Mouse (Mus musculus) forebrain, postnatal 0 days (tissue): ENCODE data around the gene Sept8. TPM values are rescaled to one million over a fixed set of nuclear protein-coding genes. Genes with fewer than 3 reads are reported as not detected.
A peak's percentile ranks its signal among the peaks of the same experiment; 100 is the strongest.

ENCODE experiments used
- ATAC-seq: fragments of 200-750 bp; cut with Nextera tagmentation; 2 replicates; pipeline ENCODE4 v1.8.0; 2017; ENCODE audit warnings: mild to moderate bottlenecking, moderate library complexity
- DNase-seq: peaks from one replicate; pipeline ENCODE4 v3.0.0-alpha.2; 2015
- H3K27ac ChIP-seq: fragments of 300-500 bp; sonication (generic); 2 replicates; pipeline ENCODE4 v1.5.1; 2014; ENCODE audit warnings: low read depth, mild to moderate bottlenecking, antibody characterized with exemption, low read length, moderate library complexity, mixed read lengths
- H3K27me3 ChIP-seq: fragments of 300-500 bp; sonication (generic); 2 replicates; pipeline ENCODE4 v1.6.1; 2014; ENCODE audit warnings: mild to moderate bottlenecking, low read length, mixed read lengths; ENCODE audit not compliant: insufficient read depth
- H3K36me3 ChIP-seq: fragments of 300-500 bp; sonication (generic); 2 replicates; pipeline ENCODE4 v1.6.1; 2014; ENCODE audit warnings: mild to moderate bottlenecking, moderate library complexity; ENCODE audit not compliant: insufficient read depth
- H3K4me1 ChIP-seq: fragments of 300-500 bp; sonication (generic); 2 replicates; pipeline ENCODE4 v1.6.1; 2014; ENCODE audit warnings: antibody characterized with exemption; ENCODE audit not compliant: insufficient read depth
- H3K4me2 ChIP-seq: fragments of 300-500 bp; sonication (generic); 2 replicates; pipeline ENCODE4 v1.6.1; 2014; ENCODE audit warnings: low read depth, mild to moderate bottlenecking, moderate library complexity
- H3K4me3 ChIP-seq: fragments of 300-500 bp; sonication (generic); 2 replicates; pipeline ENCODE4 v1.5.1; 2014; ENCODE audit warnings: low read depth, low read length, mixed read lengths
- H3K9ac ChIP-seq: fragments of 300-500 bp; sonication (generic); 2 replicates; pipeline ENCODE4 v1.6.1; 2014; ENCODE audit warnings: mild to moderate bottlenecking
- H3K9me3 ChIP-seq: fragments of 300-500 bp; sonication (generic); 2 replicates; pipeline ENCODE4 v1.6.1; 2016; ENCODE audit warnings: low read length
- CTCF ChIP-seq: sonication (generic); IDR thresholded peaks from 2 replicates; pipeline ENCODE4 v1.5.1; 2016; ENCODE audit warnings: antibody characterized with exemption, control low read depth, low read depth
- WGBS: fragments of 180-500 bp; shearing (Covaris S2); extraction: QIAGEN DNeasy Blood & Tissue Kit; methylation state at CpG from one replicate; pipeline ENCODE4 v1.1.7; 2014; 5-methylcytosine and 5-hydroxymethylcytosine counted together
- polyA plus RNA-seq: library from polyadenylated mRNA; unstranded; fragments of >200 nt; fragmentation: Nextera tagmentation; extraction: Ambion mirVana; gene quantifications from 2 replicates; pipeline ENCODE4 v1.2.1, GENCODE M21; 2015
- total RNA-seq: library from RNA; depleted of rRNA; stranded (reverse); fragments of >200 nt; gene quantifications from 2 replicates; pipeline ENCODE4 v1.2.3, GENCODE M21; 2014; rRNA removed

Sept8 gene
- total and polyA plus RNA-seq, 2 experiments from 2014 or later = 18.2 to 40.9 TPM

DNA sequence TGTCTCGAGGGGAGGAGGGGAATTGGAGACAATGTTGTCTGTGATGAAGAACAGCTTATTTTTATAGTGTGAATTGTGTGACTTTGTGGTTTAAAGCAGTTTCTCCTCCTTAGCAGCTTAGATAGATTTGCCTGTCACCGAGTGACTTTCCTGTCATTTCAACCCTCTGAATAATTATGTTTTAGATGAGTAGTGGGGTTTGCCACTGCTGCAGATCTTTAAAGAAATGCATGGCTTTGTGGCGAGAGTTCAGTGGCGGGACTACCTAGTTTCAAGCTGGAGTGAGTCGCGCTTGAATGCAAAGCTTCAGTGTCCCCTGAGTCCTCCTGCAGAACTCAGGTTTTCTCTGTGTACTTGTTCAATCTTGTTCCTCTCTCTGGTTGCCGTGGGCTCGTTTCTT is 69.2 kb downstream of the Sept8 start:
- H3K4me2 ChIP-seq = no peak overlapping the region
- 84% methylated on average over 8 of the region's 8 CpGs for WGBS
- no peak overlapping the region for H3K9ac ChIP-seq
- DNase-seq (no peak), ATAC-seq (no peak)
- no peaks in the 10 kb centered on the region for H3K4me1 ChIP-seq
- H3K36me3 ChIP-seq = peaks cover 77% of the 10 kb centered on the region
- no peak overlapping the region for H3K27ac ChIP-seq
- no peaks in the 10 kb centered on the region for H3K9me3 ChIP-seq
- no peaks in the 10 kb centered on the region for H3K27me3 ChIP-seq
- no peak overlapping the region for H3K4me3 ChIP-seq
- no peak for TF ChIP-seq CTCF

DNA sequence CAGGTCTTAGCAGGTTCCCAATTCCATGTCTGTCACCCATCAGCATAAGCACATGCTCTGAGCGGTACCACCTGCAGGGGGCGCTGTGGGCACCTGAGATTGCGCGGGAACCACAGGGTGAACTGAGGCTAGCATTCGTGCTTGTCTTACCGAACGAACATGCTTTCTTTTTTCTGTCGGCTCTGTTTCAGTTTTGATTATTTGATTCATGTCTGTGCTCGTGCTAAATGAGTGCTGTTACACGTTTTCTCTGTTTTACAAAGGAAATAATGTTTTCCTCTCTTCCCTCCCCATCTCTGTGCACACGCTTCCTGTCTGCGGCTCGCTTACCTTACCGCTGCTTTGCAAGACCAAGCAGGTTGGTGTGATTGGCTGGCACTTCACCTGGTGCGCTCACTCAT is 71.3 kb downstream of the Sept8 start:
- Histone ChIP-seq H3K4me3 (no peak overlapping the region), H3K4me2 (no peak overlapping the region), H3K4me1 (no peaks in the 10 kb centered on the region), H3K36me3 (peaks cover 80% of the 10 kb centered on the region), H3K9me3 (no peaks in the 10 kb centered on the region), H3K27ac (no peak overlapping the region), H3K27me3 (no peaks in the 10 kb centered on the region), H3K9ac (no peak overlapping the region)
- 48% methylated on average over 15 of the region's 15 CpGs for WGBS
- TF ChIP-seq CTCF = peak; percentile 73
- ATAC-seq (no peak), DNase-seq (peak; percentile 47)

DNA sequence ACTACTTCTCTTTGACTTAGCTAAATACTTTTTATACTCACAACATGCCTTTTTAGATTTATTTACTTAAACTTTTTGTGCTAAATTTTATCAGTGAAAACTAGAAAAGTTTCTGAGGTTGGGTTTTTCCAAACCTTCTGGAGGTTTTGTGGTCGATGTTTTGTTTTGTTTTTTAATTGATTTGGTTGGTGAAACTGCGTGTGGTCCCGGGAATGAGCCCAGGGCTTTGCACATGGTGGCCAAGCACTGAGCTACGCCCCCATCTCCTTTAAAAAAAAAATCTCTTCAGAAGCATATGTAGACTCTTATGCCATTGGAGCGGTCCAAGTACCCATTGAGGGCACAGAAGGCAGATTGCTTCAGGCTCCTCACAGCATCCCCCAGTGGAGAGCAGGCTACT is 72.1 kb downstream of the Sept8 start:
- Histone ChIP-seq H3K9ac (no peak overlapping the region), H3K9me3 (no peaks in the 10 kb centered on the region), H3K4me1 (no peaks in the 10 kb centered on the region), H3K4me2 (no peak overlapping the region), H3K36me3 (peaks cover 83% of the 10 kb centered on the region), H3K27ac (no peak overlapping the region), H3K4me3 (no peak overlapping the region), H3K27me3 (no peaks in the 10 kb centered on the region)
- no peak for TF ChIP-seq CTCF
- DNase-seq (no peak), ATAC-seq (no peak)
- 96% methylated on average over 5 of the region's 5 CpGs for WGBS

Other genes with a start within 250 kb of the Sept8 start
- 112 and 138 TPM in 2 replicates for gene Hspa4, start 218.8 kb upstream of the Sept8 start, total RNA-seq
- gene Hspa4, start 218.8 kb upstream of the Sept8 start, polyA plus RNA-seq = 42.1 and 46.9 TPM in 2 replicates
- gene Zcchc10, start 194.6 kb upstream of the Sept8 start, total RNA-seq = 0.86 and 2.8 TPM in 2 replicates
- 16.0 and 17.1 TPM in 2 replicates for gene Zcchc10, start 194.6 kb upstream of the Sept8 start, polyA plus RNA-seq
- gene Aff4, start 168.4 kb upstream of the Sept8 start, total RNA-seq = 110 and 147 TPM in 2 replicates
- gene Aff4, start 168.4 kb upstream of the Sept8 start, polyA plus RNA-seq = 67.0 and 98.5 TPM in 2 replicates
- gene Leap2, start 96.1 kb upstream of the Sept8 start, total RNA-seq = not detected in 2 replicates
- not detected in 2 replicates for gene Leap2, start 96.1 kb upstream of the Sept8 start, polyA plus RNA-seq
- gene Uqcrq, start 88.4 kb upstream of the Sept8 start, total RNA-seq = 20.6 and 30.5 TPM in 2 replicates
- 822 and 1,049 TPM in 2 replicates for gene Uqcrq, start 88.4 kb upstream of the Sept8 start, polyA plus RNA-seq
- 0.67 and 2.3 TPM in 2 replicates for gene Gdf9, start 88.2 kb upstream of the Sept8 start, total RNA-seq
- gene Gdf9, start 88.2 kb upstream of the Sept8 start, polyA plus RNA-seq = 2.0 and 3.0 TPM in 2 replicates
- not detected in 2 replicates for gene Gm10447, start 62.1 kb upstream of the Sept8 start, total RNA-seq
- not detected in 2 replicates for gene Gm10447, start 62.1 kb upstream of the Sept8 start, polyA plus RNA-seq
- 3.0 and 4.9 TPM in 2 replicates for gene Shroom1, start 62.1 kb upstream of the Sept8 start, total RNA-seq
- 2.0 TPM in 2 replicates for gene Shroom1, start 62.1 kb upstream of the Sept8 start, polyA plus RNA-seq
- gene Gm9837, start 48.8 kb upstream of the Sept8 start, total RNA-seq = 1.7 TPM in 1 of 2 replicates, not detected in the other
- gene Gm9837, start 48.8 kb upstream of the Sept8 start, polyA plus RNA-seq = not detected in 2 replicates
- not detected in 2 replicates for gene Gm9945, start 39.1 kb upstream of the Sept8 start, total RNA-seq
- gene Gm9945, start 39.1 kb upstream of the Sept8 start, polyA plus RNA-seq = 0.15 and 0.28 TPM in 2 replicates
- gene Sowaha, start 39.0 kb upstream of the Sept8 start, total RNA-seq = 13.2 and 13.5 TPM in 2 replicates
- 5.0 and 7.9 TPM in 2 replicates for gene Sowaha, start 39.0 kb upstream of the Sept8 start, polyA plus RNA-seq
- gene Kif3a, start 48.1 kb downstream of the Sept8 start, total RNA-seq = 103 and 118 TPM in 2 replicates
- gene Kif3a, start 48.1 kb downstream of the Sept8 start, polyA plus RNA-seq = 241 and 330 TPM in 2 replicates
- not detected in 2 replicates for gene Il4, start 99.4 kb downstream of the Sept8 start, total RNA-seq
- 2.5 and 3.4 TPM in 2 replicates for gene Il4, start 99.4 kb downstream of the Sept8 start, polyA plus RNA-seq
- gene Il13, start 115.4 kb downstream of the Sept8 start, total RNA-seq = not detected in 2 replicates
- gene Il13, start 115.4 kb downstream of the Sept8 start, polyA plus RNA-seq = not detected in 2 replicates
- 7.1 and 9.2 TPM in 2 replicates for gene Rad50, start 188.1 kb downstream of the Sept8 start, total RNA-seq
- 8.6 and 11.8 TPM in 2 replicates for gene Rad50, start 188.1 kb downstream of the Sept8 start, polyA plus RNA-seq
- gene Il5, start 201.5 kb downstream of the Sept8 start, total RNA-seq = 0.23 and 0.29 TPM in 2 replicates
- 0.10 and 0.18 TPM in 2 replicates for gene Il5, start 201.5 kb downstream of the Sept8 start, polyA plus RNA-seq